Mouse (Mus musculus): ENCODE data around the gene Acvr2b.

DNA sequence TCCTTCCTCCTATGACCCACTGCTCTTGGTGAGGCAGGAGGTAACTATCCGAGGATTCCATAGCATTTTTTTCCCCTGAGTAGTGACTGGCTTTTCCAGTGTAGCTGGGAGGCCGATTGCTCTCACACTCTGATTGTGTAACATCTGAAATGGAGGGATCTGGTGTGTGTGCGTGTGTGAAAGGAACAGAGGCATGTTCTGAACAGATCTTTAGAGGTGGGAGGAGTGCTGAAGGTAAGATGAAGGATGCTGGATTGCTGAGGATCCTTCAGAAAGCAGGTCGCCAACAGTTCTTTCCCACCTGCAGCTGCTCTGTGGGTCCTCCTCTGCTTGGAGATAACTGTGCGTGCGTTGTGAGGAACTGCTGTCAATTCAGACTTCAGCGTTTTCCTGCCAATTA is 567 bp upstream of the Acvr2b start:
- no peak for TF ChIP-seq CTCF (IDR thresholded peaks at IDR 0.05; ENCODE audit: low read depth)
- TF ChIP-seq EP300 (IDR thresholded peaks at IDR 0.05; ENCODE audit: low read depth), result no peak

Measured in heart, postnatal 0 days (tissue).